Mouse (Mus musculus) liver, postnatal 0 days (tissue): ENCODE results near the gene Kdm5a.

Experiments used
- CTCF ChIP-seq: sonication (generic); IDR thresholded peaks from 2 replicates; pipeline ENCODE4 v1.5.1; 2016; ENCODE audit warnings: antibody characterized with exemption, low read depth
- EP300 ChIP-seq: IDR thresholded peaks from 2 replicates; pipeline ENCODE4 v1.6.1; 2016; ENCODE audit warnings: antibody characterized with exemption, low read depth, mild to moderate bottlenecking

DNA sequence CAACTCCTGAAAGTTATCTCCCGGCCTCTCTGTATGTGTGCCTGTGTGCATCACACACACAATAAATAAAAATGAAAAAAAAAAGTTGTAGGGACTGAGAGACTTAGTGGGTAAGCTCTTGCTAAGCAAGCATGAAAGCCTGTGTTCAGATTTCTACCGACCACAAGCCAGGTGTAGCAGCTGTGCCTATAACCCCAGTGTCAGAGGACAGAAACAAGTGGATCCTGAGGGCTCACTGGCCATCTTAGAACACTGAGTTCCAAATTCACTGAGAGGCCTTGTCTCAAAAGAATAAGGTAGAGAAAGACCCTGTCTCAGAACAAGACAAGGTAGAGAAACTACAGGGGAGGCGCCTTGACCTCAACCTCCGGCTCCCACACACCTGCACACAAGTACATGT, 104.3 kb downstream of the Kdm5a start:
- TF ChIP-seq CTCF = no peak
- TF ChIP-seq EP300 = no peak
